Mouse (Mus musculus) kidney, adult 2 months (tissue): ENCODE data around the gene Spaca4.
A peak's percentile ranks its signal among the peaks of the same experiment; 100 is the strongest.

Source experiments
- CTCF ChIP-seq: fragments of 200-500 bp; conservative IDR thresholded peaks from 2 replicates; pipeline ENCODE4 v1.5.1; 2011; ENCODE audit warnings: low read depth, mild to moderate bottlenecking, control low read depth, low read length, moderate library complexity, mixed read lengths; ENCODE audit not compliant: insufficient read depth, insufficient read length
- POLR2A ChIP-seq: fragments of 200-500 bp; IDR thresholded peaks from one replicate; pipeline ENCODE4 v1.6.1; 2011; ENCODE audit warnings: low read depth, low read length, control low read depth

- TF ChIP-seq POLR2A = peak; percentile 46
- TF ChIP-seq CTCF = no peak
Measured at GRCm38 (mm10) chr7:45709677-45710355, 15.8 kb downstream of the Spaca4 start.
